Mouse (Mus musculus) spleen, adult 2 months (tissue): Measurements from ENCODE around the gene Mid1.
"Not testable (repeated sequence)": the region's sequence is repeated elsewhere in the genome, so short reads cannot be mapped to it uniquely, and the experiment has no call there.

Source experiments
- CTCF ChIP-seq: fragments of 200-500 bp; IDR thresholded peaks from 2 replicates; pipeline ENCODE4 v1.5.1; 2011; ENCODE audit warnings: mild to moderate bottlenecking, inconsistent platforms; ENCODE audit not compliant: insufficient read depth, insufficient read length, insufficient replicate concordance; ENCODE audit errors: extremely low read depth
- POLR2A ChIP-seq: fragments of 200-500 bp; IDR thresholded peaks from 2 replicates; pipeline ENCODE4 v1.6.1; 2011; ENCODE audit warnings: low read depth, low read length, inconsistent platforms

DNA sequence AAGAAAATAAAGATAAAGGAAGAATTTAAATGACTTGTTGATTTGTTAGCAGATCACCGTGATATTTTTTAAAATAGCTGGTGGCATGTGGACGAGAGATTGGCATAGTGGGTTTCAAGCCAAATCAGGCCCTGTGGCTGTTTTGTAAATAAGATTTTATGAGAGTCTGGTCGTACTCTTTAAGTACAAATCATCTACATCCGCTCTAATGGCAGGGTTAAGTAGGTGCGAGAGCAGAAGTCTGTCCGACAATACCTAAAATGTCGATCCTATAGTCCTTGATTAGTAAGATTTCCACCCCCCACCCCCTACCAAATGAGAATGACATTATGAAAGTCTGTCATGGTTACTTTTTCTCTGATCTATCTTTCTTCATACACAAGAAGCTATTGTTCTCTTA, 299.3 kb downstream of the Mid1 start:
- TF ChIP-seq CTCF, POLR2A: not testable (repeated sequence)
